Mouse (Mus musculus) neural tube, embryonic 14.5 days (tissue): Measurements from ENCODE around the gene Zfp799. TPM values are rescaled to one million over a fixed set of nuclear protein-coding genes. Genes with fewer than 3 reads are reported as not detected.

ENCODE experiments used
- polyA plus RNA-seq: library from polyadenylated mRNA; unstranded; fragments of >200 nt; fragmentation: Nextera tagmentation; extraction: Ambion mirVana; gene quantifications from 2 replicates; pipeline ENCODE4 v1.2.1, GENCODE M21; 2014

Gene Zfp799
- polyA plus RNA-seq, 1 experiment from 2014 or later = 24.6 TPM

Other genes with a start within 250 kb of the Zfp799 start
- gene Cyp4f37, start 209.0 kb downstream of the Zfp799 start, polyA plus RNA-seq = 0.80 and 1.5 TPM in 2 replicates
- not detected in 2 replicates for gene Cyp4f40, start 171.4 kb downstream of the Zfp799 start, polyA plus RNA-seq
- 1.7 and 1.8 TPM in 2 replicates for gene Cyp4f15, start 144.6 kb downstream of the Zfp799 start, polyA plus RNA-seq
- gene Zfp871, start 42.0 kb downstream of the Zfp799 start, polyA plus RNA-seq = 80.4 and 82.9 TPM in 2 replicates
- 58.4 and 60.6 TPM in 2 replicates for gene Zfp811, start 20.3 kb downstream of the Zfp799 start, polyA plus RNA-seq
- 9.5 and 11.7 TPM in 2 replicates for gene Zfp870, start 61.4 kb upstream of the Zfp799 start, polyA plus RNA-seq
- not detected in 2 replicates for gene Cyp4f14, start 87.1 kb upstream of the Zfp799 start, polyA plus RNA-seq
- 6.9 and 9.4 TPM in 2 replicates for gene Cyp4f13, start 117.1 kb upstream of the Zfp799 start, polyA plus RNA-seq
- 7.3 and 9.5 TPM in 2 replicates for gene Zfp472, start 135.6 kb upstream of the Zfp799 start, polyA plus RNA-seq
- 24.9 and 25.0 TPM in 2 replicates for gene Zfp952, start 162.9 kb upstream of the Zfp799 start, polyA plus RNA-seq
- gene Zfp763, start 203.1 kb upstream of the Zfp799 start, polyA plus RNA-seq = 33.6 and 34.4 TPM in 2 replicates
- gene 4921501E09Rik, start 237.8 kb upstream of the Zfp799 start, polyA plus RNA-seq = not detected in 2 replicates